Mouse (Mus musculus) yolk sac, embryonic 10.5 days (tissue): ENCODE measurements around the gene Bpifb6.
A peak's percentile ranks its signal among the peaks of the same experiment; 100 is the strongest.

Source experiments
- DNase-seq: peaks from one replicate; pipeline ENCODE4 v3.0.0-alpha.2; 2017; ENCODE audit warnings: low spot score

The Bpifb6 gene

GRCm38 (mm10) chr2:153900088-153900487 lies at the start of gene Bpifb6:
Bpifb6 (plus strand) TSS chr2:153900388.
- DNase-seq: no peak

DNA sequence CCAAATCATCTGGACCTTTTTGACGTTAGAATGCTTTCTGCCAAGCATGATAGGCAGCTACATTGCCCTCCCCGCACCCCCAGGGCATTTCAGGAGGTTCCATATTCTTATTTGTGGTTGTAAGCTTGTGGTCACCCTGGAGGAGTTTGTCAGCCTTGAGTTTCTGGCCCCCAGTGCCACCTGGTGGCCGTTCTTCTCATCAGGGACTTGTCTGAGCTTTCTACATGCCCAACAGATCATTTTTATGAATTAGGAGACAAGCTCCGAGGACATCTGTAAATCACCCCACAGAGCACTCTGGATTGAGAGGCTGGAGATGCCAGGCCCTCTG lies 49.2 kb upstream of the Bpifb6 start:
- DNase-seq: peak; percentile 10

GRCm38 (mm10) chr2:153853544-153853943 lies 46.6 kb upstream of the Bpifb6 start:
- no peak for DNase-seq

DNA sequence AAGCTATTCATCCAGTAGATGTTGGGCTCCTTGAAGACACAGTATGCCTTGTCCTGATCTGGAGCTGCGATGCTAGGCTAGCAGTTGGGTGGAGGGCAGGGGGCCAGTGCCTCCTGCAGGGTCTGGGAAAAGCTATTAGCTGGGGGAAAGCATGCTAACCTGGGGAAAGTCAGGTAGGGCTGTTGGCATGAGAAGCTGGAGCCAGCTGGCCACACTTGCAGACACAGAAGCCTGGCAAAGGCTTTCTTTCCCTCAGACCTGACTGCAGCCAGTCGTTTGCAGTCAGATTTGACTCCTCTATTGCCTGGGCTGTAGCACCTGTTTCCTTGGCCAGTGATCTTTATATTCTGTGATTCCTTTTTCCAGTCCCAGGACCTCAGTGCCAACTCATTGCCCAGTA lies 40.6 kb upstream of the Bpifb6 start:
- no peak for DNase-seq

GRCm38 (mm10) chr2:153860315-153860714 lies 39.9 kb upstream of the Bpifb6 start:
- no peak for DNase-seq

DNA sequence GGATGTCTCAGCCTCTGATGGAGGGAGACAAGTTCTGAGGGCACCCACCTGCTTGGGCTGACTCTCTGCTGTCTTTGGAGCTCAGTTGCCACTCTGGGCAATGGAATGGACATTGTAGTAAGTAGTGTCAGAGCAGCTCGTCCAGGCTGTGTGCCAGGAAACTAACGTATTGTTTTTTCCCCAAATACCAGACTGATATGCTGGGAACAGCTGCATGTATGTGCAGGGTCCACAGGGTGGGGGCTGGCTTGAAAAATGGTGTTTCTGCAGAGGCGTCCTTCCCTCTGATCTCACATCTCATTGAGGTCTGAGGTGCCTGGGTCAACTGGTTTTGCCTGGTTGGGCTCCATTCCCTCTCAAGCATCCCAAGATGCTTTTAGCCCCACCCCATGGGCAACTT lies 39.5 kb upstream of the Bpifb6 start:
- DNase-seq: no peak

DNA sequence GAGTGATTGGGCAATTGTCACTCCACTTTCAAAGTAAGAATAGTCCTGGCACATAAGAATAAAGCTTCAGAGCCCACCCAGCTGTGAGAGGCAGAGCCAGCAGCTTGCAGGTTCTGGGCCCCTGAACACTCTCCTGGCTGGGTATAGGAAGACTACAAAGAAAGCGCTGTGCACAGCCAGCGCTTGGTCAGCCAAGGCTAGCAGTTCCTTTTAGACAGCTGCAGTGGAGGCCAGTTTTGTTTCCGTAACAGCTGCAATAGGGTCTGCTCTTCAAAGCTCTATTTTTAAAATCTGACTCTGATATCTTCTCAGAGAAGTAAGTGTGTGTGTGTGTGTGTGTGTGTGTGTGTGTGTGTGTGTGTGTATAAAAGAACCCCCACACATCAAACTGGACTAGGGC lies 38.2 kb upstream of the Bpifb6 start:
- DNase-seq: no peak

DNA sequence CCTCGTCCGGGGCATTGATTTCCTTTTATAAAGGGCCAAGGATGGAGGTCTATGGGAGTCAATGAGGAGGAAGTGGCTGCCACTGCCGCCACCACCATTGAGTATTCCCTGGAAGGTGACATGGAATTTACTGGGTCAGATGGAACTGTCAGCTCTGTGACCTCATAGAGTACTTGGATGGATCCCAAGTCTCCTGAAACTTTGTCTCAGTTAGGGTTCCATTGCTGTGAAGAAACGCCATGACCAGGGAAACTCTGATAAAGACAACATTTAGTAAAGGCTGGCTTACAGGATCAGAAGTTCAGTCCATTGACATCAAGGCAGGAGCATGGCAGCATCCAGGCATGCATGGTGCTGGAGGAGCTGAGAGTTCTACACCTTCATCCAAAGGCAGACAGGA lies 29.2 kb upstream of the Bpifb6 start, which contains the start of gene Sun5:
Gene Sun5 (minus strand): TSS at position 101 of the 400 bp plus-strand sequence.
- no peak for DNase-seq

DNA sequence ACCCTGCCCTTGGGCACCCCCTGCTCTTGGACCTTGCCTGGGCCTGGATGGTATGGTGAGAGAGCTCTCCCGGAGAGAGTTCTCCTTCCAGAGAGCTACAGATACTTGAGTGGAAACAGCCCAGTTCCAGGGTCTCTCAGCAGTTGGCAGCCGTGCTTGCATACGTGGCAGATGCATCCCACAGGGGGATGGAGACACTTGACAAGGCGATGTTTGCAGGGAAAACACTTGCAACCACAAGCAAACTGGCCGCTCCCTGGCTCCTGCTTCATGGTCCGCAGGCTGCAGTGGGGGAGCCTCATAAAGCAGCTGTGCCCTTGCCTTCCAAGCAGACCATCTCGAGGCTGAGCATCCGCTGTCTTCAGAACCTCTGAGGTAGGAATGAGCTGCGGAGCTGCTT lies 25.4 kb upstream of the Bpifb6 start, which contains the start of gene Bpifb2:
Gene Bpifb2 (plus strand): TSS at position 301 of the 400 bp plus-strand sequence.
- DNase-seq: no peak

- no peak for DNase-seq
Measured at GRCm38 (mm10) chr2:153899111-153899510, 1.1 kb upstream of the Bpifb6 start.

DNA sequence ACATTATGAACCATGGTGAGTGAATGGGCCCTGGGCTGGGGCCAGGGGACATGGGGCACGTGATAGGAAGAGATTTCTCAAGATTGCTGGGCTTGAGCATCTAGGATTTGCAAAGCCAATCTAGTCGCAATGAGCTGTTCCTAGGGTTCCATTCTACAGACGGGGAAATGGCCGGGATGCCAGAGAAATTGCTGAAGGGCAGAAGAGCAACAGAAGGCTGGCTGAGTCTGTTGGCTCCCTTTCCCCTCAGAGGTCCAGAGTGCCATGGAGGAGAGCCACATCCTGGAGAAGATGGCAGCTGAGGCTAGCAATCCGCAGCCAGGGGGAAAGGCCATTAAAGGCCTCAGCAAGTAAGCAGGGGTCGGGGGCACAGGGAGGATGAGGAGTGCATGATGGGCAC lies 2.5 kb downstream of the Bpifb6 start:
- no peak for DNase-seq

GRCm38 (mm10) chr2:153906626-153907025 lies 6.4 kb downstream of the Bpifb6 start:
- DNase-seq: no peak

DNA sequence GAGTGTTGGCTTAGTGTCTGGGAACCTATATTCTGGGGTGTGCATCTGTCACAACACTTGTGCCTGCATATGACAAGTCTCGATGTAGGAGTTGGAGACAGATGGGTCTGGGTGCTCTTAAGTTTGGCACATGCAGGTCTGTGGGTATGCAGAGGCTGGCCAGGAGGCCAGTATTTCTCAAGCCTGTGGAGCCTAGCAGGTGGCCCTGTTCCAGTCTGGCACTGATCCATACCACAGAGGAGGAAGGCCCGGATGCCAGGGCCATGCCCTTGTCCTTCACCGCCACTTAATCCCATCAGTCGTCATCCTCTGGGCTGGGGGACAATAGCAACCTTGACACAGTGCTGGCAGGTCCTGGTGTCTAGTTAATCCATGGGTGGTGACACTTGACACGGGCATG lies 14.0 kb downstream of the Bpifb6 start:
- DNase-seq: no peak

GRCm38 (mm10) chr2:153917930-153918329 lies 17.7 kb downstream of the Bpifb6 start, which contains the start of gene Bpifb3:
Bpifb3 (plus strand) TSS chr2:153918230.
- no peak for DNase-seq

- no peak for DNase-seq
Measured at GRCm38 (mm10) chr2:153921246-153921645, 21.1 kb downstream of the Bpifb6 start.

DNA sequence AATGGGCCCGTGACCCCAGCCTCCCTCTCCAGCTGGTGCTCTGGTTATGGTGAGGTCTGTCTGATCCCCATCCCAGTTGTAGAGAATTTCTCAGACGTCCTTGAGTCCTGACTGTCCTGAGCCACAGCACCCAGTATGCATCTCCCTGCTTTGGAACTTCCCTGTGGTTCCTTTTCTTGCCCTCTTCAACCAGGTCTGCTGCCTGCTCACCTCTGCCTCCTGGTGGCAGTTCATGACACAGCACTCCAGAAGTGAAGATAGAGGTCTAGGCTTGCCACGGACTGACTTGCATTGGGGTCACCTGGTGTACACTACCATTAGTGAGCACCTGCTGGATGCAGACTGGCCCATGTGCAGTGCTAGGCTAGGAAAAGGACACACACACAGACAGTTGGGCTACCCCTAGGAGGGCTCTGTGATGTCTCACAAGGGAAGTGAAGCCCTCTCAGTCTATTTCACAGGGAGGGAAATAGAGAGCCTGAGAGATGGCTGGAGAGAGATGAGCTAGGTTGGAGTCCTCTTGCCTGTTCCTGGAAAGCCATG lies 29.8 kb downstream of the Bpifb6 start:
- DNase-seq: peak; percentile 13

GRCm38 (mm10) chr2:153931125-153931524 lies 30.9 kb downstream of the Bpifb6 start:
- DNase-seq: no peak

- DNase-seq: no peak
Measured at GRCm38 (mm10) chr2:153933311-153933710, 33.1 kb downstream of the Bpifb6 start.

DNA sequence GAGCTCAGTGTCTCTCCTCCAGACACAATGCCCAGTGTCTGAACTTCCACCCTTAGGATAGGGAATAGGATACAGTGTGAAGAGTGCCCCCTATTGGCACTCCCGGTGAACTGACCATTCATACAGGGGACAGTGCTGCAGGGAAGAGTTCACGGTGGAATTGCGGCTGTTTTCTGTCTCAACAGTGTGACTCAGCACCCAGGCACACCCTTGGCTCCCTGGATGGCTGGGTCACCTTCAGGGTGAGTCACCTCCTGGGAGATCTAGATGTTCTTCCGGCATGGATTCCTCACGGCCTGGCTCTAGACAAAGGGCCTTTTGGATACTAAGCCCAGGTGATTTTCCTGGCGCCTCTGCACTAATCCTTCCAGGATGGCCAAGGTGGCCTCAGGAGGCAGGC lies 35.2 kb downstream of the Bpifb6 start:
- no peak for DNase-seq

- DNase-seq: no peak
Measured at GRCm38 (mm10) chr2:153937843-153938242, 37.7 kb downstream of the Bpifb6 start, which contains the start of gene Bpifb4. Bpifb4 (plus strand) TSS chr2:153938212.

GRCm38 (mm10) chr2:153943537-153943936 lies 43.3 kb downstream of the Bpifb6 start:
- DNase-seq: peak; percentile 11

- DNase-seq: no peak
Measured at GRCm38 (mm10) chr2:153944567-153944966, 44.4 kb downstream of the Bpifb6 start.

- peak; percentile 21 for DNase-seq
Measured at GRCm38 (mm10) chr2:153952897-153953296, 52.7 kb downstream of the Bpifb6 start.

- peak; percentile 6 for DNase-seq
Measured at GRCm38 (mm10) chr2:153953836-153954235, 53.6 kb downstream of the Bpifb6 start.
